Mouse (Mus musculus): ENCODE results near the gene Ttc23. TPM values are rescaled to one million over a fixed set of nuclear protein-coding genes. Genes with fewer than 3 reads are reported as not detected.

Gene Ttc23
- polyA plus RNA-seq, 1 experiment from 2014 or later = 6.0 TPM

- H3K9me3 ChIP-seq (replicated peaks; ENCODE audit: control insufficient read depth, low read length) = no peaks in the 10 kb centered on the region
- no peaks in the 10 kb centered on the region for H3K4me1 ChIP-seq (ENCODE audit: control insufficient read depth, low read depth, low read length)
- no peaks in the 10 kb centered on the region for H3K27me3 ChIP-seq (ENCODE audit: control insufficient read depth, insufficient read depth, low read depth, low read length)
- WGBS (ENCODE audit: insufficient replicate concordance) = 77% methylated on average over 4 of the region's 4 CpGs
- no peak overlapping the region for H3K9ac ChIP-seq (ENCODE audit: low read depth, low read length)
- H3K27ac ChIP-seq (ENCODE audit: low read length) = no peak overlapping the region
- no peak overlapping the region for H3K4me3 ChIP-seq (ENCODE audit: low read depth, low read length)
- ATAC-seq (ENCODE audit: low read depth) = no peak
- H3K36me3 ChIP-seq (ENCODE audit: control insufficient read depth, insufficient read depth) = no peaks in the 10 kb centered on the region
- no peak overlapping the region for H3K4me2 ChIP-seq (ENCODE audit: low read depth, low read length)
These were observed 52.1 kb downstream of the Ttc23 start for GRCm38 (mm10) chr7:67699301-67699700.

- no peak overlapping the region for H3K27ac ChIP-seq (ENCODE audit: low read length)
- H3K9ac ChIP-seq (ENCODE audit: low read depth, low read length) = no peak overlapping the region
These were observed 53.6 kb downstream of the Ttc23 start for GRCm38 (mm10) chr7:67700846-67701245.

GRCm38 (mm10) chr7:67701252-67701914 lies 54.2 kb downstream of the Ttc23 start:
- Histone ChIP-seq H3K9me3 (replicated peaks; ENCODE audit: control insufficient read depth, low read length) (no peaks in the 10 kb centered on the region), H3K27ac (ENCODE audit: low read length) (no peak overlapping the region), H3K36me3 (ENCODE audit: control insufficient read depth, insufficient read depth) (no peaks in the 10 kb centered on the region), H3K4me1 (ENCODE audit: control insufficient read depth, low read depth, low read length) (no peaks in the 10 kb centered on the region), H3K4me2 (ENCODE audit: low read depth, low read length) (no peak overlapping the region), H3K4me3 (ENCODE audit: low read depth, low read length) (no peak overlapping the region), H3K27me3 (ENCODE audit: control insufficient read depth, insufficient read depth, low read depth, low read length) (no peaks in the 10 kb centered on the region), H3K9ac (ENCODE audit: low read depth, low read length) (no peak overlapping the region)
- no peak for ATAC-seq (ENCODE audit: low read depth)
- WGBS (ENCODE audit: insufficient replicate concordance) = 72% methylated on average over 17 of the region's 17 CpGs

More at GRCm38 (mm10) chr7:67700846-67701245, 53.6 kb downstream of the Ttc23 start:
- Histone ChIP-seq H3K4me1 (ENCODE audit: control insufficient read depth, low read depth, low read length) (no peaks in the 10 kb centered on the region), H3K9me3 (replicated peaks; ENCODE audit: control insufficient read depth, low read length) (no peaks in the 10 kb centered on the region), H3K36me3 (ENCODE audit: control insufficient read depth, insufficient read depth) (no peaks in the 10 kb centered on the region), H3K27me3 (ENCODE audit: control insufficient read depth, insufficient read depth, low read depth, low read length) (no peaks in the 10 kb centered on the region), H3K4me2 (ENCODE audit: low read depth, low read length) (no peak overlapping the region), H3K4me3 (ENCODE audit: low read depth, low read length) (no peak overlapping the region)
- no peak for ATAC-seq (ENCODE audit: low read depth)

GRCm38 (mm10) chr7:67708160-67708559 lies 61.0 kb downstream of the Ttc23 start:
- Histone ChIP-seq H3K4me2 (ENCODE audit: low read depth, low read length) (no peak overlapping the region), H3K4me1 (ENCODE audit: control insufficient read depth, low read depth, low read length) (peaks cover 4% of the 10 kb centered on the region), H3K4me3 (ENCODE audit: low read depth, low read length) (no peak overlapping the region), H3K36me3 (ENCODE audit: control insufficient read depth, insufficient read depth) (no peaks in the 10 kb centered on the region; the same call in 1 of the 2 replicates), H3K9ac (ENCODE audit: low read depth, low read length) (no peak overlapping the region), H3K9me3 (replicated peaks; ENCODE audit: control insufficient read depth, low read length) (no peaks in the 10 kb centered on the region), H3K27me3 (ENCODE audit: control insufficient read depth, insufficient read depth, low read depth, low read length) (no peaks in the 10 kb centered on the region), H3K27ac (ENCODE audit: low read length) (no peak overlapping the region)
- no peak for ATAC-seq (ENCODE audit: low read depth)
- WGBS (ENCODE audit: insufficient replicate concordance) = 60% methylated on average over 6 of the region's 6 CpGs

GRCm38 (mm10) chr7:67710216-67710615 lies 63.0 kb downstream of the Ttc23 start:
- H3K27ac ChIP-seq (ENCODE audit: low read length) = no peak overlapping the region
- WGBS (ENCODE audit: insufficient replicate concordance) = 21% methylated on average over 7 of the region's 7 CpGs

GRCm38 (mm10) chr7:67713820-67714510 lies 66.8 kb downstream of the Ttc23 start:
- Histone ChIP-seq H3K4me3 (ENCODE audit: low read depth, low read length) (no peak overlapping the region), H3K36me3 (ENCODE audit: control insufficient read depth, insufficient read depth) (no peaks in the 10 kb centered on the region; the same call in 1 of the 2 replicates), H3K4me1 (ENCODE audit: control insufficient read depth, low read depth, low read length) (peaks cover 4% of the 10 kb centered on the region), H3K27ac (ENCODE audit: low read length) (no peak overlapping the region), H3K9ac (ENCODE audit: low read depth, low read length) (no peak overlapping the region), H3K4me2 (ENCODE audit: low read depth, low read length) (no peak overlapping the region), H3K27me3 (ENCODE audit: control insufficient read depth, insufficient read depth, low read depth, low read length) (no peaks in the 10 kb centered on the region), H3K9me3 (replicated peaks; ENCODE audit: control insufficient read depth, low read length) (no peaks in the 10 kb centered on the region)
- WGBS (ENCODE audit: insufficient replicate concordance) = 77% methylated on average over 19 of the region's 19 CpGs
- no peak for ATAC-seq (ENCODE audit: low read depth)

More at GRCm38 (mm10) chr7:67710216-67710615, 63.0 kb downstream of the Ttc23 start:
- H3K27me3 ChIP-seq (ENCODE audit: control insufficient read depth, insufficient read depth, low read depth, low read length) = no peaks in the 10 kb centered on the region
- no peaks in the 10 kb centered on the region; the same call in 1 of the 2 replicates for H3K36me3 ChIP-seq (ENCODE audit: control insufficient read depth, insufficient read depth)
- H3K4me2 ChIP-seq (ENCODE audit: low read depth, low read length) = peak overlapping the region; percentile 1; the same call in 1 of the 2 replicates
- H3K9ac ChIP-seq (ENCODE audit: low read depth, low read length) = no peak overlapping the region
- peak; percentile 79 for ATAC-seq (ENCODE audit: low read depth)
- H3K4me3 ChIP-seq (ENCODE audit: low read depth, low read length) = no peak overlapping the region
- H3K9me3 ChIP-seq (replicated peaks; ENCODE audit: control insufficient read depth, low read length) = no peaks in the 10 kb centered on the region
- peaks cover 4% of the 10 kb centered on the region for H3K4me1 ChIP-seq (ENCODE audit: control insufficient read depth, low read depth, low read length)

GRCm38 (mm10) chr7:67715176-67715575 lies 68.0 kb downstream of the Ttc23 start:
- Histone ChIP-seq H3K4me1 (ENCODE audit: control insufficient read depth, low read depth, low read length) (peaks cover 4% of the 10 kb centered on the region), H3K9ac (ENCODE audit: low read depth, low read length) (no peak overlapping the region), H3K27ac (ENCODE audit: low read length) (no peak overlapping the region), H3K9me3 (replicated peaks; ENCODE audit: control insufficient read depth, low read length) (no peaks in the 10 kb centered on the region), H3K36me3 (ENCODE audit: control insufficient read depth, insufficient read depth) (no peaks in the 10 kb centered on the region; the same call in 1 of the 2 replicates), H3K4me2 (ENCODE audit: low read depth, low read length) (no peak overlapping the region), H3K27me3 (ENCODE audit: control insufficient read depth, insufficient read depth, low read depth, low read length) (no peaks in the 10 kb centered on the region), H3K4me3 (ENCODE audit: low read depth, low read length) (no peak overlapping the region)
- WGBS (ENCODE audit: insufficient replicate concordance) = 61% methylated on average over 7 of the region's 7 CpGs
- ATAC-seq (ENCODE audit: low read depth) = no peak

GRCm38 (mm10) chr7:67716213-67716878 lies 69.1 kb downstream of the Ttc23 start:
- H3K9ac ChIP-seq (ENCODE audit: low read depth, low read length) = no peak overlapping the region
- H3K9me3 ChIP-seq (replicated peaks; ENCODE audit: control insufficient read depth, low read length) = no peaks in the 10 kb centered on the region
- no peak for ATAC-seq (ENCODE audit: low read depth)
- H3K4me3 ChIP-seq (ENCODE audit: low read depth, low read length) = no peak overlapping the region
- H3K27ac ChIP-seq (ENCODE audit: low read length) = no peak overlapping the region
- H3K4me1 ChIP-seq (ENCODE audit: control insufficient read depth, low read depth, low read length) = no peaks in the 10 kb centered on the region
- H3K36me3 ChIP-seq (ENCODE audit: control insufficient read depth, insufficient read depth) = no peaks in the 10 kb centered on the region; the same call in 1 of the 2 replicates
- no peak overlapping the region for H3K4me2 ChIP-seq (ENCODE audit: low read depth, low read length)
- WGBS (ENCODE audit: insufficient replicate concordance) = 59% methylated on average over 11 of the region's 11 CpGs
- H3K27me3 ChIP-seq (ENCODE audit: control insufficient read depth, insufficient read depth, low read depth, low read length) = no peaks in the 10 kb centered on the region

- no peaks in the 10 kb centered on the region for H3K4me1 ChIP-seq (ENCODE audit: control insufficient read depth, low read depth, low read length)
- 43% methylated on average over 10 of the region's 10 CpGs for WGBS (ENCODE audit: insufficient replicate concordance)
- ATAC-seq (ENCODE audit: low read depth) = no peak
These were observed 69.7 kb downstream of the Ttc23 start for GRCm38 (mm10) chr7:67716925-67717324.

More at GRCm38 (mm10) chr7:67716925-67717324, 69.7 kb downstream of the Ttc23 start:
- Histone ChIP-seq H3K27me3 (ENCODE audit: control insufficient read depth, insufficient read depth, low read depth, low read length) (no peaks in the 10 kb centered on the region), H3K27ac (ENCODE audit: low read length) (no peak overlapping the region), H3K4me2 (ENCODE audit: low read depth, low read length) (no peak overlapping the region), H3K36me3 (ENCODE audit: control insufficient read depth, insufficient read depth) (no peaks in the 10 kb centered on the region; the same call in 1 of the 2 replicates), H3K9me3 (replicated peaks; ENCODE audit: control insufficient read depth, low read length) (no peaks in the 10 kb centered on the region), H3K9ac (ENCODE audit: low read depth, low read length) (no peak overlapping the region), H3K4me3 (ENCODE audit: low read depth, low read length) (no peak overlapping the region)

Data from liver, embryonic 16.5 days (tissue).